Mouse (Mus musculus): Measurements from ENCODE around the gene Zfyve21.

Gene Zfyve21

GRCm38 (mm10) chr12:111800459-111801183 lies 13.3 kb upstream of the Zfyve21 start:
- DNase-seq (ENCODE audit: low read depth): no peak

GRCm38 (mm10) chr12:111803538-111803937 lies 10.4 kb upstream of the Zfyve21 start:
- no peak for DNase-seq (ENCODE audit: low read depth)

- DNase-seq (ENCODE audit: low read depth): no peak
These were observed 5.2 kb upstream of the Zfyve21 start for GRCm38 (mm10) chr12:111808775-111809174.

- DNase-seq (ENCODE audit: low read depth): peak; percentile 90
These were observed 4.2 kb upstream of the Zfyve21 start for GRCm38 (mm10) chr12:111809762-111810161.

DNA sequence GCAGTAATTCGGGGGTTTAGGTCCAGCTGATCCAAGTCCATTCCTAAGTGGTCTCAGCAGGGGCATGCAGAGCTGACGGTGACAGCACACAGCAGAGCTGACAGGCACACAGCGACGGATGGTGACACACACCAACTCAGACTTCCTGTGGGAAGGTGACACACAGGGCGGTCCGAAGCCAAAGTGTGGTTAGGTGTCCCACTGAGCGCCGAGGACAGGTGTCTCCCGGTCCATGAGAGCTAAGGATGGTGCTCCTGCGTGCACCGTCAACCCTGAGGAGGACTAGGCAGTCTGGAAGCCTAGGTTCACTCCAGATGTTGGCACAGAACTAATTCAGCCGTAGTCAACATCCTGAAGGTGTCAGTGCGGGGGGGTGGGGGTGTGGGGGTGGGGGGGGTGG lies 1.9 kb upstream of the Zfyve21 start:
- DNase-seq (ENCODE audit: low read depth): no peak

DNA sequence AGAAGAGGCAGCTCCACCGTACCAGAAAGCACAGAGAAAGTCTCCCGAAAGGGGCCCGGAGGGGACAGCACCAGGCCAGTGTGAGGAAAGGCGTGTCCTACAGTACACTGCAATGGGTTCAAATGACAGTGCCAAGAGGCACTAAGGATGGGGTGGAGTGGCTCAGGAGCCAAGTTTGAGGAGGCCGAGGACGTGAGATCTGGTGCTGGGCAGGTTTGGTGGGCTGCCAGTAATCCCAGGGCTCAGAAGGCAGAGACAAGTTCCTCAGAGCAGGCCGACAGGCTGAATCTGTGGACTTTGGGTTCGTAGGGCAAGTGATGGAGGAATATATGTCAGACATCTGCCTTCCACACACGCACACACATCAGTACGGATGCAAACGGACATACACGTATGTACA lies 1.4 kb upstream of the Zfyve21 start:
- no peak for DNase-seq (ENCODE audit: low read depth)

DNA sequence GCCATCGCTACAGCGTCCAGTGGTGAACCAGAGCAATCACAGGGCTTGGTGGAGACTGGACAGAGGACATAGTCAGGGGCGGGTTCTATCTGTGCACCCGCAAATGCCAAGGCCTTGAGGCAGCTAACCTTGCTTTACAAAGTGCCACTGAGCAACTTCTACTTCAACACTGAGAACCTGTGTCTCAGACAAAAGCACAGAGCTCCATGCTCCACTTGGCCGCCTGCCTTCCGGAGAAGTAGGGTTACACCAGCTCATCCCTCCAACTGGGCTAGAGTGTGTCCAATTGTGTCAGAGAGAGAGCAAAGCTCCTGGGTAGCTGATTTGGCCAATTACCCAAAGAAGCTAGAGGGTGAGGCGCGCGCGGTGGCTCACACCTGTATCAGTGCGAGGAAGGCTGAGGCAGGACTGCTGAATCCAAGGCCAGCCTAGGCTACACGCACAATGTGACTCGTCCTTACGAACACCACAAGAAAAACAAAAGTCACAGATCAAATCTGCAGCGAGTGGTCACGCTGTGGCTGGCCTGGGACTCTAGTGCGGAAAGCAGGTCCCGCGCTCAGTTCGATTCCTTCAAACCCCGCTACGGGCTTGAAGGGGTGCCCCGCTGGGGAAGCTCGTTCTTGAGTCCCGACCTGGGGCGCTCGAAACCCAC lies 732 bp upstream of the Zfyve21 start:
- peak; percentile 32 for DNase-seq (ENCODE audit: low read depth)

DNA sequence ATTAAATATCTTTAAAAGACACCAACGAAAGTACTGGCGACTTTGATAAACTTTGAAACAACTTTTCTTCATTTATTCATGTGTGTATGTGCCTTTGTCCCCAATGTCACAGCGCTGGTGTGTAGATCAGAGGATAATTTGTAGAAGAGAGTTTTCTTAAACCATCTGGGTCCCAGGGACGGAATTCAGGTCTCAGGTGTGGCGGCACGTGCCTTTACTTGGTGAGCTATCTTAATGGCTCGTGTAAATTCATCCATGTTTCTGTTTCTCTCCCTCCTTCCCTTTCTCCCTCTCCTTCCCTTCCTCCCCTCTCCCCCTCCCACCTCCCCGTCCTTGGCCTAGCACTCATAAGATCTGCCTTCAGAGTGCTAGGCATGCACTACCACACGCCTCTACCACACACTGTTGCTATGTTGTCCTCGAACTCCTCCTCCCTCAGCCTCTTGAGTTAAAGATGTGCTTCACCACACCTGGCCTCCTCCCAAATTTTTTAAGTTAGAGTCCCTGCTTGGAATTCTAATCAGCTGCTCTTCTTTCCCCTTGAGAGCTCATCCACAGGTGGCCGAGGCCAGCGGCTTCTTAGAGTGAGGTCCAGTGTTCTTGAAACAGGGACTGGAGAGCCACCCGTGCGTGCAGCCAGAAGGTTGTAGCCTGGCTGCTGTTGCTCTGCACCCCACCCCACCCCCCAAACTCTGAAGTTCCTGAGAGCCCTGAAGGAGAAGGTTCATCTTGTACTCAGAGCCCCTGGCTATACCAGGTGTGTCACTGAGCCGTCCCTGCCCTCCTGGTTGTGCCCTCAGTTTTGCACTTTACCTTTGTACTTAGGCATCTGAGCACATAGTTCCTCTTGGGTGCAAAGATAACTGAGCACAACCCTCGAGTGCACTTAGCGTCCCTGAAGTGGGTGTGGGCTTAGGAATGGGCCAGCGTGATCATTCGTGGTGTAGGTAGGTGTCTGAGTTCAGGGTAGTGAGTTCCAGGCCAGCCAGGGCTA lies 1.1 kb downstream of the Zfyve21 start:
- peak; percentile 42 for DNase-seq (ENCODE audit: low read depth)

DNA sequence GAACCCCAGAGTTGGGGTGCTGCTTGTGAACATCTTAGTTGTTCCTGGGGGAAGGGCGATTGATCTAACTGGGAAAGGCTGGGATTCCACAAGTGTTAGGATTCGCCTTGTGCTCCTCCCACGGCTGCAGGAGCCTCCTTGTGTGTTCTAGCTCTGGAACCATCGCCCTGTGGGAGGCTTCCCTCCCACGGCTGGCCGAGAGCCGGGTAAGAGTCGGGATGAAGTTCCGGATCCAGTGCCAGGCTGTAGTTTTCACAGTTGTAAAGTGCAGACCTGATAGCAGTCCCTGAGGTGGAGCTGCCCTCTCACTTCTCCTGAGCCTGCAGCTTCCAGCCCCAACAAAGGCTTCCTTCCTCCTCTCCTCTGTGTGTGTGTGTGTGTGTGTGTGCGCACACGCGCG lies 2.6 kb downstream of the Zfyve21 start:
- peak; percentile 39 for DNase-seq (ENCODE audit: low read depth)

DNA sequence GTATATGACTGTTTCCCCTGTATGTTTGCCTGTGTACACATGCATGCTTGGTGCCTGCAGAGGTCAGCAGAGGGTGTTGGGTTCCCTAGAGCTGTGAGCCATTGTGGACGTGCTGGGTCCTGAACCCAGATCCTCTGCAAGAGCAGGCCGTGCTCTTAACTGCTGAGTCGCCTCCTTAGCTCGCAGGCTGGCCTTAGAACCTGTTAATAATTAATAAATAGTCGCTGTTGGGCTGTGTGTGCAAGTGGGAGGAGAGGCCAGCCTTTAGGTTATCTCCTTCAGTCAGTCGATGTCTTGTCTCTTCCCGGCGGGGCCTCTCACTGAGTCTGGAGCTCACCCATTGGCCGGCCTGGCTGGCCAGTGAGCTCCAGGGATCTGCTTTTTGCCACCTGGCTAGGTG lies 3.0 kb downstream of the Zfyve21 start:
- DNase-seq (ENCODE audit: low read depth): peak; percentile 33

- DNase-seq (ENCODE audit: low read depth): no peak
These were observed 4.0 kb downstream of the Zfyve21 start for GRCm38 (mm10) chr12:111817991-111818390.

GRCm38 (mm10) chr12:111819936-111820335 lies 6.0 kb downstream of the Zfyve21 start:
- no peak for DNase-seq (ENCODE audit: low read depth)

DNA sequence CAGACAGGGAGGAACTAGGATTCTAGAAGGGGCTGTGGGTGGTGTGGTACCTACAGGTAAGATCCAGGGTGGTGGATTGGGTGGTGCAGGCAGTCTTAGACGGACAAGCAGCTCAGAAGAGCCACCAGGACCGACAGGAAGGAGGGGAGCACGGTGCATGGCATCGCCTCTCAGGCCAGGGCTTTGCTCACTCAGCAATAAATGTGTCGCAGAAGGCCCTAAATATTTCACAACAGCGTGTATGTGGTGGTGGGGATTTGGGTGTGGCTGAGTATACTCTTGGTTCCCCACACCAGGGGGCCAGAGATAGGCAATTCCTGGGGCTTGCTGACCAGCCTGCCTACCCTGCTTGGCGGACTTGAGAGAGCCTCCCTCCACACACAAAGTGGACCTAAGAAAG lies 6.7 kb downstream of the Zfyve21 start:
- DNase-seq (ENCODE audit: low read depth): no peak

DNA sequence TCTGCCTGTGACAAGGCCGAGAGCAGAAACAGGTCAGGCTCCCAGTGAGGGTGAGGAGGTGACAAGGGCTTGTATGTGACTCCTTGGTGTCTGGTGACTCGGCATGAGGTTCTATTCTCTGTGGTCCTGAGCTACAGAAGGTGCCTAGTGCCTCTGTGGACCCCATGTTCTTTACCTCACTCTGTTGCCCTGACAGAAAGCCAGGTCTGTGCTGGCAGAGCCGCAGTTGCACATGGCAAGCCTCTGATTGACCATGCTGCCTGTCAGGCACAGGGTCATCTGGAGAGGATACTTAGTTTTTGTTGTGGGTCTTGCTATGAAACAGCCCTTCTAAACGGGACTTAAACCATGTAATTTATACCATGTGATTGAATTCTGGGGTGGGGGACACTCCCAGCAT lies 8.0 kb downstream of the Zfyve21 start:
- no peak for DNase-seq (ENCODE audit: low read depth)

GRCm38 (mm10) chr12:111827556-111827955 lies 13.6 kb downstream of the Zfyve21 start:
- DNase-seq (ENCODE audit: low read depth): no peak

GRCm38 (mm10) chr12:111829447-111829846 lies 15.5 kb downstream of the Zfyve21 start:
- DNase-seq (ENCODE audit: low read depth): no peak

DNA sequence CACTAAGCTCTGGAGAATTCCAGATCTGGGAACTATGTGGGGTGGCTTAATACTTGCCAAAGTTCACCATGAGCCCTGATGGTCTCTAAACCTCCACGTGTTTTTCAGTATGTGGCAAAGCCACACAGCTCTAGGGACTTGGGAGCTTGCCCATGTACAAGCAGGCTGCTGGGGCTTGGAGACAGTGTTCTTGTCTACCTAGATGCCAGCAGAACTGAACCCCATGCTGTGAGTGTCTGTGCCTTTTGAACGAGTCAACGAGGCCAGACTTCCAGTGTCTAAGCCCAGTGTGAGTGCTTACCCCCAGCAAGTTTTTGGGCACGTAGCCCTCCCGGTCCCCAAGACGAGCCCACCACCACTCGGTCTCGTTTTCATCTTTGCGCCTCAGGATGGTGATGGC lies 16.0 kb downstream of the Zfyve21 start:
- no peak for DNase-seq (ENCODE audit: low read depth)

- no peak for DNase-seq (ENCODE audit: low read depth)
These were observed 16.4 kb downstream of the Zfyve21 start for GRCm38 (mm10) chr12:111830375-111830774.

GRCm38 (mm10) chr12:111832643-111833042 lies 18.7 kb downstream of the Zfyve21 start:
- no peak for DNase-seq (ENCODE audit: low read depth)

DNA sequence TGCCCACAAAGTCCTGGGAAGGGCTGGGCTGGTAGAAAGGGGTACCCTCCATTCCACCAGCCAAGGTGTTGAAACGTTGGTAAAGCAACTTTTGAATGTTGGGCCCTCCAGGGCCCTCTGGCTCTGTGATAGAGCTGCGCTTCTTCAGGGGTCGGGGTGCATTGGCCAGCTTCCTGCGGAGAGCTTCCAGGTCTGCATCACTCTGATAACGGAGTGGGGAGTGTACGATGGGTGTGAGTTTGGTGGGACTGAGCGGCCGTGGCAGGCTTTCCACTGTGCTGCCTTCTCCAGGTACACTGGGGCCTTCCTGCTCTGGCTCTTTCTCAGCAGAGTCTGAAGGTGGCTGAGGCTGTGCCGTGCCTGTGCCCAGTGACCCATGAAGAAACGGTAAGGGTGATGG lies 19.5 kb downstream of the Zfyve21 start:
- no peak for DNase-seq (ENCODE audit: low read depth)

GRCm38 (mm10) chr12:111842565-111843433 lies 28.8 kb downstream of the Zfyve21 start:
- no peak for DNase-seq (ENCODE audit: low read depth)

GRCm38 (mm10) chr12:111843470-111843869 lies 29.5 kb downstream of the Zfyve21 start:
- DNase-seq (ENCODE audit: low read depth): no peak
